Mouse (Mus musculus): ENCODE results near the gene Bpgm. TPM values are rescaled to one million over a fixed set of nuclear protein-coding genes. Genes with fewer than 3 reads are reported as not detected.

Bpgm gene
- total RNA-seq, 1 experiment from 2014 or later: 169 TPM

Other genes starting within 250 kb of the Bpgm start
- gene Akr1b3, start 158.7 kb upstream of the Bpgm start, total RNA-seq (2017): 64.4 and 64.6 TPM in 2 replicates
- not detected in 2 replicates for gene Akr1b8, start 122.1 kb upstream of the Bpgm start, total RNA-seq (2017)
- 34.4 and 36.1 TPM in 2 replicates for gene Akr1b10, start 92.0 kb upstream of the Bpgm start, total RNA-seq (2017)
- gene Akr1b7, start 63.9 kb upstream of the Bpgm start, total RNA-seq (2017): not detected in 2 replicates
- gene Cald1, start 122.3 kb downstream of the Bpgm start, total RNA-seq (2017): 6.8 and 7.7 TPM in 2 replicates